Mouse (Mus musculus): ENCODE results near the gene Maml3. TPM values are rescaled to one million over a fixed set of nuclear protein-coding genes. Genes with fewer than 3 reads are reported as not detected.

Gene Maml3
- polyA plus RNA-seq, 1 experiment from 2014 or later, result 6.0 TPM

- Histone ChIP-seq H3K27me3 (replicated peaks; ENCODE audit: low read depth, poor library complexity, severe bottlenecking) (0 out of 2 replicates have a peak, but pooled peaks cover 4% of the 10 kb centered on the region), H3K9me3 (no peaks in the 10 kb centered on the region), H3K4me3 (no peak overlapping the region), H3K4me1 (peaks cover 64% of the 10 kb centered on the region), H3K36me3 (replicated peaks) (no peaks in the 10 kb centered on the region), H3K27ac (replicated peaks) (no peak overlapping the region)
- no peak for DNase-seq (ENCODE audit: low spot score)
- 72% methylated on average over 5 of the region's 5 CpGs for WGBS
Observed at GRCm38 (mm10) chr3:51885487-51885886, 219.4 kb downstream of the Maml3 start.

- H3K9me3 ChIP-seq, result no peaks in the 10 kb centered on the region
- H3K4me1 ChIP-seq, result peaks cover 50% of the 10 kb centered on the region
- H3K4me3 ChIP-seq, result no peak overlapping the region
- no peak for DNase-seq (ENCODE audit: low spot score)
- H3K36me3 ChIP-seq (replicated peaks), result no peaks in the 10 kb centered on the region
- no peaks in the 10 kb centered on the region for H3K27me3 ChIP-seq (replicated peaks; ENCODE audit: low read depth, poor library complexity, severe bottlenecking)
- H3K27ac ChIP-seq (replicated peaks), result 0 out of 2 replicates have a peak overlapping the region, but pooled peaks have one; percentile 15
- WGBS, result 70% methylated on average over 10 of the region's 10 CpGs
Observed at GRCm38 (mm10) chr3:51881981-51882380, 222.9 kb downstream of the Maml3 start.

GRCm38 (mm10) chr3:51881393-51881792, 223.5 kb downstream of the Maml3 start:
- 0 out of 2 replicates have a peak overlapping the region, but pooled peaks have one; percentile 15 for H3K27ac ChIP-seq (replicated peaks)
- 69% methylated on average over 2 of the region's 2 CpGs for WGBS
- H3K4me1 ChIP-seq, result peaks cover 50% of the 10 kb centered on the region
- H3K36me3 ChIP-seq (replicated peaks), result no peaks in the 10 kb centered on the region
- DNase-seq (ENCODE audit: low spot score), result no peak
- H3K4me3 ChIP-seq, result no peak overlapping the region
- no peaks in the 10 kb centered on the region for H3K27me3 ChIP-seq (replicated peaks; ENCODE audit: low read depth, poor library complexity, severe bottlenecking)
- H3K9me3 ChIP-seq, result no peaks in the 10 kb centered on the region

GRCm38 (mm10) chr3:51880506-51881036, 224.3 kb downstream of the Maml3 start:
- Histone ChIP-seq H3K36me3 (replicated peaks) (no peaks in the 10 kb centered on the region), H3K27ac (replicated peaks) (no peak overlapping the region), H3K4me3 (no peak overlapping the region), H3K4me1 (peaks cover 45% of the 10 kb centered on the region), H3K27me3 (replicated peaks; ENCODE audit: low read depth, poor library complexity, severe bottlenecking) (no peaks in the 10 kb centered on the region), H3K9me3 (no peaks in the 10 kb centered on the region)
- 81% methylated on average over 8 of the region's 8 CpGs for WGBS
- no peak for DNase-seq (ENCODE audit: low spot score)

GRCm38 (mm10) chr3:51879211-51879610, 225.7 kb downstream of the Maml3 start:
- Histone ChIP-seq H3K36me3 (replicated peaks) (no peaks in the 10 kb centered on the region), H3K4me1 (peaks cover 40% of the 10 kb centered on the region), H3K4me3 (no peak overlapping the region), H3K27me3 (replicated peaks; ENCODE audit: low read depth, poor library complexity, severe bottlenecking) (no peaks in the 10 kb centered on the region), H3K9me3 (no peaks in the 10 kb centered on the region), H3K27ac (replicated peaks) (no peak overlapping the region; the same call in 1 of the 2 replicates)
- no peak for DNase-seq (ENCODE audit: low spot score)
- 93% methylated on average over 11 of the region's 11 CpGs for WGBS

- Histone ChIP-seq H3K9me3 (no peaks in the 10 kb centered on the region), H3K4me1 (peaks cover 38% of the 10 kb centered on the region), H3K4me3 (no peak overlapping the region), H3K27me3 (replicated peaks; ENCODE audit: low read depth, poor library complexity, severe bottlenecking) (no peaks in the 10 kb centered on the region), H3K36me3 (replicated peaks) (no peaks in the 10 kb centered on the region), H3K27ac (replicated peaks) (no peak overlapping the region)
- no peak for DNase-seq (ENCODE audit: low spot score)
- 90% methylated on average over 9 of the region's 9 CpGs for WGBS
Observed at GRCm38 (mm10) chr3:51878577-51878976, 226.3 kb downstream of the Maml3 start.

- Histone ChIP-seq H3K27ac (replicated peaks) (no peak overlapping the region), H3K4me1 (peaks cover 34% of the 10 kb centered on the region), H3K36me3 (replicated peaks) (no peaks in the 10 kb centered on the region), H3K4me3 (no peak overlapping the region), H3K9me3 (no peaks in the 10 kb centered on the region), H3K27me3 (replicated peaks; ENCODE audit: low read depth, poor library complexity, severe bottlenecking) (no peaks in the 10 kb centered on the region)
- 90% methylated on average over 9 of the region's 9 CpGs for WGBS
- DNase-seq (ENCODE audit: low spot score), result no peak
Observed at GRCm38 (mm10) chr3:51876729-51877128, 228.1 kb downstream of the Maml3 start.

GRCm38 (mm10) chr3:51875629-51876028, 229.2 kb downstream of the Maml3 start:
- Histone ChIP-seq H3K27me3 (replicated peaks; ENCODE audit: low read depth, poor library complexity, severe bottlenecking) (no peaks in the 10 kb centered on the region), H3K27ac (replicated peaks) (no peak overlapping the region), H3K9me3 (no peaks in the 10 kb centered on the region), H3K36me3 (replicated peaks) (no peaks in the 10 kb centered on the region), H3K4me1 (peaks cover 36% of the 10 kb centered on the region), H3K4me3 (no peak overlapping the region)
- DNase-seq (ENCODE audit: low spot score), result no peak
- 91% methylated on average over 4 of the region's 4 CpGs for WGBS

GRCm38 (mm10) chr3:51874252-51874651, 230.6 kb downstream of the Maml3 start:
- Histone ChIP-seq H3K36me3 (replicated peaks) (no peaks in the 10 kb centered on the region), H3K27ac (replicated peaks) (no peak overlapping the region), H3K4me3 (no peak overlapping the region), H3K27me3 (replicated peaks; ENCODE audit: low read depth, poor library complexity, severe bottlenecking) (no peaks in the 10 kb centered on the region), H3K4me1 (peaks cover 39% of the 10 kb centered on the region), H3K9me3 (no peaks in the 10 kb centered on the region)
- DNase-seq (ENCODE audit: low spot score), result no peak
- WGBS, result 82% methylated on average over 3 of the region's 3 CpGs

GRCm38 (mm10) chr3:51872771-51873170, 232.1 kb downstream of the Maml3 start:
- WGBS, result 89% methylated on average over 4 of the region's 4 CpGs
- H3K9me3 ChIP-seq, result no peaks in the 10 kb centered on the region
- H3K4me1 ChIP-seq, result peaks cover 47% of the 10 kb centered on the region
- no peak for DNase-seq (ENCODE audit: low spot score)
- no peak overlapping the region for H3K27ac ChIP-seq (replicated peaks)
- H3K27me3 ChIP-seq (replicated peaks; ENCODE audit: low read depth, poor library complexity, severe bottlenecking), result no peaks in the 10 kb centered on the region
- no peaks in the 10 kb centered on the region for H3K36me3 ChIP-seq (replicated peaks)
- no peak overlapping the region for H3K4me3 ChIP-seq

- H3K4me3 ChIP-seq, result no peak overlapping the region
- no peaks in the 10 kb centered on the region for H3K9me3 ChIP-seq
- no peaks in the 10 kb centered on the region for H3K27me3 ChIP-seq (replicated peaks; ENCODE audit: low read depth, poor library complexity, severe bottlenecking)
- no peak overlapping the region for H3K27ac ChIP-seq (replicated peaks)
- peaks cover 47% of the 10 kb centered on the region for H3K4me1 ChIP-seq
- 78% methylated on average over 4 of the region's 4 CpGs for WGBS
- no peaks in the 10 kb centered on the region for H3K36me3 ChIP-seq (replicated peaks)
- DNase-seq (ENCODE audit: low spot score), result no peak
Observed at GRCm38 (mm10) chr3:51871346-51871745, 233.5 kb downstream of the Maml3 start.

- Histone ChIP-seq H3K4me1 (peaks cover 47% of the 10 kb centered on the region), H3K27ac (replicated peaks) (no peak overlapping the region)
Observed at GRCm38 (mm10) chr3:51869980-51870379, 234.9 kb downstream of the Maml3 start.

GRCm38 (mm10) chr3:51868857-51869256, 236.0 kb downstream of the Maml3 start:
- H3K4me3 ChIP-seq, result no peak overlapping the region
- WGBS, result 48% methylated on average over 5 of the region's 5 CpGs
- H3K9me3 ChIP-seq, result no peaks in the 10 kb centered on the region
- peaks cover 45% of the 10 kb centered on the region for H3K4me1 ChIP-seq
- no peaks in the 10 kb centered on the region for H3K36me3 ChIP-seq (replicated peaks)
- no peak for DNase-seq (ENCODE audit: low spot score)
- no peaks in the 10 kb centered on the region for H3K27me3 ChIP-seq (replicated peaks; ENCODE audit: low read depth, poor library complexity, severe bottlenecking)
- no peak overlapping the region for H3K27ac ChIP-seq (replicated peaks)

More at GRCm38 (mm10) chr3:51869980-51870379, 234.9 kb downstream of the Maml3 start:
- Histone ChIP-seq H3K36me3 (replicated peaks) (no peaks in the 10 kb centered on the region), H3K9me3 (no peaks in the 10 kb centered on the region), H3K4me3 (no peak overlapping the region), H3K27me3 (replicated peaks; ENCODE audit: low read depth, poor library complexity, severe bottlenecking) (no peaks in the 10 kb centered on the region)
- 68% methylated on average over 6 of the region's 6 CpGs for WGBS
- DNase-seq (ENCODE audit: low spot score), result no peak

All from embryonic facial prominence, embryonic 10.5 days (tissue).